Mouse (Mus musculus) hindbrain, embryonic 11.5 days (tissue): ENCODE measurements at regions not wholly inside any gene's neighbourhood (a gene's known extent, or its start where the extent isn't known, plus 50 kb on each side); places are given as distances from the start of the nearest gene placed in this dataset.

Experiments used
- ATAC-seq: fragments of 200-750 bp; cut with Nextera tagmentation; 2 replicates; pipeline ENCODE4 v1.8.0; 2017; ENCODE audit warnings: mild to moderate bottlenecking, moderate TSS enrichment, moderate library complexity; ENCODE audit not compliant: low FRiP score
- DNase-seq: peaks from one replicate; pipeline ENCODE4 v3.0.0-alpha.2; 2015; ENCODE audit warnings: low spot score
- H3K27ac ChIP-seq: fragments of 300-500 bp; sonication (generic); 2 replicates; pipeline ENCODE4 v1.5.1; 2014; ENCODE audit warnings: mild to moderate bottlenecking, low read depth, low read length
- H3K27me3 ChIP-seq: fragments of 300-500 bp; sonication (generic); 2 replicates; pipeline ENCODE4 v1.6.1; 2014; ENCODE audit warnings: mild to moderate bottlenecking, low read length, moderate library complexity, mixed read lengths; ENCODE audit not compliant: control insufficient read depth, insufficient read depth
- H3K36me3 ChIP-seq: fragments of 300-500 bp; sonication (generic); 2 replicates; pipeline ENCODE4 v1.6.1; 2014; ENCODE audit warnings: mild to moderate bottlenecking, low read length, moderate library complexity, mixed read lengths; ENCODE audit not compliant: control insufficient read depth, insufficient read depth
- H3K4me1 ChIP-seq: fragments of 300-500 bp; sonication (generic); replicated peaks from 2 replicates; pipeline ENCODE4 v1.6.1; 2014; ENCODE audit warnings: low read length, mixed read lengths; ENCODE audit not compliant: control insufficient read depth, insufficient read depth
- H3K4me2 ChIP-seq: fragments of 300-500 bp; sonication (generic); replicated peaks from 2 replicates; pipeline ENCODE4 v1.6.1; 2014; ENCODE audit warnings: mild to moderate bottlenecking, low read depth, low read length
- H3K4me3 ChIP-seq: fragments of 300-500 bp; sonication (generic); 2 replicates; pipeline ENCODE4 v1.5.1; 2014; ENCODE audit warnings: low read depth, low read length
- H3K9ac ChIP-seq: fragments of 300-500 bp; sonication (generic); 2 replicates; pipeline ENCODE4 v1.6.1; 2014; ENCODE audit warnings: low read depth, low read length
- H3K9me3 ChIP-seq: fragments of 300-500 bp; sonication (generic); 2 replicates; pipeline ENCODE4 v1.6.1; 2016; ENCODE audit warnings: low read length; ENCODE audit not compliant: control insufficient read depth
- WGBS: fragments of 180-500 bp; shearing (Covaris S2); extraction: QIAGEN DNeasy Blood & Tissue Kit; methylation state at CpG from one replicate; pipeline ENCODE4 v1.1.7; 2014; 5-methylcytosine and 5-hydroxymethylcytosine counted together

- no peak for DNase-seq
- Histone ChIP-seq H3K27me3 (no peaks in the 10 kb centered on the region), H3K4me1 (no peaks in the 10 kb centered on the region), H3K27ac (no peak overlapping the region), H3K9me3 (no peaks in the 10 kb centered on the region), H3K4me3 (no peak overlapping the region), H3K36me3 (no peaks in the 10 kb centered on the region), H3K9ac (no peak overlapping the region), H3K4me2 (no peak overlapping the region)
- 88% methylated on average over 2 of the region's 2 CpGs for WGBS
- no peak for ATAC-seq
Measured at GRCm38 (mm10) chr16:27962811-27963210, 574.1 kb downstream of the Ccdc50 start.

GRCm38 (mm10) chr16:27978730-27979440 is 590.2 kb downstream of the Ccdc50 start:
- no peak overlapping the region for H3K4me3 ChIP-seq
- no peak for DNase-seq
- no peaks in the 10 kb centered on the region for H3K36me3 ChIP-seq
- no peak for ATAC-seq
- no peaks in the 10 kb centered on the region for H3K4me1 ChIP-seq
- no peaks in the 10 kb centered on the region for H3K27me3 ChIP-seq
- no peak overlapping the region for H3K27ac ChIP-seq
- no peak overlapping the region for H3K9ac ChIP-seq
- H3K4me2 ChIP-seq: no peak overlapping the region
- 86% methylated on average over 4 of the region's 4 CpGs for WGBS
- no peaks in the 10 kb centered on the region for H3K9me3 ChIP-seq

GRCm38 (mm10) chr16:28015276-28015897 is 626.7 kb downstream of the Ccdc50 start:
- H3K4me1 ChIP-seq: no peaks in the 10 kb centered on the region
- ATAC-seq (no peak), DNase-seq (no peak)
- H3K9ac ChIP-seq: no peak overlapping the region
- no peaks in the 10 kb centered on the region for H3K27me3 ChIP-seq
- no peak overlapping the region for H3K27ac ChIP-seq
- no peak overlapping the region for H3K4me2 ChIP-seq
- no peak overlapping the region for H3K4me3 ChIP-seq
- 53% methylated on average over 6 of the region's 6 CpGs for WGBS
- no peaks in the 10 kb centered on the region for H3K9me3 ChIP-seq
- no peaks in the 10 kb centered on the region for H3K36me3 ChIP-seq

- H3K4me3 ChIP-seq: no peak overlapping the region
Measured at GRCm38 (mm10) chr16:28018311-28018710, 629.6 kb downstream of the Ccdc50 start.

GRCm38 (mm10) chr16:28038954-28039353 is 650.3 kb downstream of the Ccdc50 start:
- ATAC-seq: 0 out of 2 replicates have a peak, but pooled peaks have one; percentile 40
- no peaks in the 10 kb centered on the region for H3K36me3 ChIP-seq
- DNase-seq: no peak
- no peak overlapping the region for H3K27ac ChIP-seq
- 29% methylated on average over 2 of the region's 2 CpGs for WGBS
- no peak overlapping the region for H3K4me3 ChIP-seq
- no peaks in the 10 kb centered on the region for H3K9me3 ChIP-seq
- H3K27me3 ChIP-seq: no peaks in the 10 kb centered on the region
- H3K9ac ChIP-seq: no peak overlapping the region
- no peak overlapping the region for H3K4me2 ChIP-seq
- H3K4me1 ChIP-seq: no peaks in the 10 kb centered on the region

More at GRCm38 (mm10) chr16:28018311-28018710, 629.6 kb downstream of the Ccdc50 start:
- Histone ChIP-seq H3K27me3 (no peaks in the 10 kb centered on the region), H3K4me2 (no peak overlapping the region), H3K36me3 (no peaks in the 10 kb centered on the region), H3K4me1 (no peaks in the 10 kb centered on the region), H3K9ac (no peak overlapping the region), H3K9me3 (no peaks in the 10 kb centered on the region), H3K27ac (no peak overlapping the region)
- DNase-seq: no peak
- no peak for ATAC-seq

- Histone ChIP-seq H3K36me3 (no peaks in the 10 kb centered on the region), H3K9ac (no peak overlapping the region), H3K4me2 (no peak overlapping the region), H3K9me3 (no peaks in the 10 kb centered on the region), H3K27me3 (no peaks in the 10 kb centered on the region), H3K4me1 (no peaks in the 10 kb centered on the region), H3K4me3 (no peak overlapping the region), H3K27ac (no peak overlapping the region)
- no peak for ATAC-seq
- WGBS: 58% methylated on average over 2 of the region's 2 CpGs
- no peak for DNase-seq
Measured at GRCm38 (mm10) chr16:28043046-28043445, 654.4 kb downstream of the Ccdc50 start.

- no peaks in the 10 kb centered on the region for H3K9me3 ChIP-seq
- H3K4me1 ChIP-seq: no peaks in the 10 kb centered on the region
- no peaks in the 10 kb centered on the region for H3K27me3 ChIP-seq
- no peak overlapping the region for H3K27ac ChIP-seq
- H3K4me2 ChIP-seq: no peak overlapping the region
- DNase-seq (peak; percentile 16), ATAC-seq (peak; percentile 87)
- H3K36me3 ChIP-seq: no peaks in the 10 kb centered on the region
- no peak overlapping the region for H3K9ac ChIP-seq
- 65% methylated on average over 5 of the region's 5 CpGs for WGBS
- H3K4me3 ChIP-seq: no peak overlapping the region
Measured at GRCm38 (mm10) chr16:28064785-28065301, 676.2 kb downstream of the Ccdc50 start.

GRCm38 (mm10) chr16:28082891-28083649 is 669.8 kb downstream of the Fgf12 start:
- no peaks in the 10 kb centered on the region for H3K9me3 ChIP-seq
- no peaks in the 10 kb centered on the region for H3K4me1 ChIP-seq
- no peak overlapping the region for H3K4me3 ChIP-seq
- no peak overlapping the region for H3K4me2 ChIP-seq
- ATAC-seq: peak; percentile 40; the same call in 1 of the 2 replicates
- WGBS: 49% methylated on average over 7 of the region's 7 CpGs
- no peak overlapping the region for H3K9ac ChIP-seq
- H3K27me3 ChIP-seq: no peaks in the 10 kb centered on the region
- no peak for DNase-seq
- H3K36me3 ChIP-seq: no peaks in the 10 kb centered on the region
- no peak overlapping the region for H3K27ac ChIP-seq
